Mouse (Mus musculus) c-Kit-positive CD71-negative TER-119-negative erythroid progenitor cells, embryonic 14.5 days (primary cell): ENCODE results near the gene Spindoc.
"Not testable (repeated sequence)": the region's sequence is repeated elsewhere in the genome, so short reads cannot be mapped to it uniquely, and the experiment has no call there.

ENCODE experiments used
- DNase-seq: peaks from one replicate; pipeline ENCODE4 v3.0.0-alpha.2; 2013; ENCODE audit warnings: low read depth

Spindoc gene

GRCm38 (mm10) chr19:7398898-7399297 is 16.1 kb upstream of the Spindoc start:
- DNase-seq, result not testable (repeated sequence)

GRCm38 (mm10) chr19:7396867-7397826 is 14.4 kb upstream of the Spindoc start:
- DNase-seq, result not testable (repeated sequence)

GRCm38 (mm10) chr19:7388488-7388887 is 5.7 kb upstream of the Spindoc start:
- DNase-seq, result no peak

- no peak for DNase-seq
Measured at GRCm38 (mm10) chr19:7386042-7386441, 3.2 kb upstream of the Spindoc start.

- DNase-seq, result peak; percentile 19
Measured at GRCm38 (mm10) chr19:7382248-7382902, 419 bp downstream of the Spindoc start.

GRCm38 (mm10) chr19:7381906-7382247 is 917 bp downstream of the Spindoc start:
- no peak for DNase-seq

GRCm38 (mm10) chr19:7377639-7378038 is 5.2 kb downstream of the Spindoc start:
- DNase-seq, result no peak

GRCm38 (mm10) chr19:7374491-7374890 is 8.3 kb downstream of the Spindoc start:
- no peak for DNase-seq

- not testable (repeated sequence) for DNase-seq
Measured at GRCm38 (mm10) chr19:7369469-7369868, 13.3 kb downstream of the Spindoc start.

GRCm38 (mm10) chr19:7353636-7354035 is 29.2 kb downstream of the Spindoc start:
- no peak for DNase-seq

- no peak for DNase-seq
Measured at GRCm38 (mm10) chr19:7352809-7353495, 29.8 kb downstream of the Spindoc start.

GRCm38 (mm10) chr19:7349993-7350392 is 32.8 kb downstream of the Spindoc start:
- DNase-seq, result no peak

GRCm38 (mm10) chr19:7345235-7345755 is 37.5 kb downstream of the Spindoc start:
- no peak for DNase-seq

- no peak for DNase-seq
Measured at GRCm38 (mm10) chr19:7342646-7343045, 40.1 kb downstream of the Spindoc start.

- DNase-seq, result peak; percentile 99
Measured at GRCm38 (mm10) chr19:7341512-7342397, 41.0 kb downstream of the Spindoc start, which contains the start of gene Mark2. TSS of gene Mark2 (minus strand) at chr19:7341860.

GRCm38 (mm10) chr19:7340780-7341475 is 41.9 kb downstream of the Spindoc start:
- DNase-seq, result peak; percentile 29

- no peak for DNase-seq
Measured at GRCm38 (mm10) chr19:7340371-7340779, 42.4 kb downstream of the Spindoc start.

- DNase-seq, result no peak
Measured at GRCm38 (mm10) chr19:7339867-7340266, 42.9 kb downstream of the Spindoc start.

- DNase-seq, result no peak
Measured at GRCm38 (mm10) chr19:7339026-7339425, 43.8 kb downstream of the Spindoc start.

- no peak for DNase-seq
Measured at GRCm38 (mm10) chr19:7337781-7338342, 44.9 kb downstream of the Spindoc start.
